Mouse (Mus musculus): ENCODE results near the gene Ptp4a2.

- TF ChIP-seq POLR2A (IDR thresholded peaks at IDR 0.05; ENCODE audit: control insufficient read depth in 1 of 2, insufficient read depth in 1 of 2, low read depth in 1 of 2, low read length in 2 of 2, poor library complexity in 1 of 2) (no peak), CTCF (IDR thresholded peaks at IDR 0.05 in 2 of 3, conservative IDR thresholded peaks at IDR 0.05 in 1 of 3; ENCODE audit: control insufficient read depth in 1 of 3, insufficient read depth in 1 of 3, low read depth in 2 of 3, low read length in 3 of 3, poor library complexity in 1 of 3, severe bottlenecking in 1 of 3) (no peak)
Measured at GRCm38 (mm10) chr4:129875406-129875805, 64.4 kb downstream of the Ptp4a2 start.
